ENCODE assay signal across 27 mouse cellular contexts in genomic region chr8:124700271-124700670, GRCm38 (mm10). TPM values are rescaled to one million over a fixed set of nuclear protein-coding genes. Genes with fewer than 3 reads are reported as not detected.
DNase-seq lines count a peak whose midpoint lies in the region; ATAC-seq and TF ChIP-seq lines count a peak whose summit lies in the region.
"Had no signal": no experiment of that assay in that cellular context is flagged by ENCODE, and none has a peak within 500 bp of the region (broad histone marks: within the 10 kb centered on the region; RNA-seq: fewer than 3 reads in every experiment).

No protein-coding gene starts in this region.

- H3K27me3 ChIP-seq in heart, postnatal 0 days (ENCODE audit: control insufficient read depth, insufficient read depth, low read length): no peaks in the 10 kb centered on the region
- H3K27me3 ChIP-seq in small intestine, adult 2 months (ENCODE audit: control insufficient read depth, insufficient read depth, low read length): no peaks in the 10 kb centered on the region
- H3K27me3 ChIP-seq: hindbrain, embryonic 13.5 days; kidney, embryonic 15.5 days; limb, embryonic 13.5 days; liver, embryonic 12.5 days; megakaryocyte, embryonic 14.5 days; midbrain, embryonic 12.5 days; neural tube, embryonic 13.5 days had no signal

- TF ChIP-seq POLR2A in small intestine, adult 2 months (IDR thresholded peaks at IDR 0.05; ENCODE audit: low read depth, low read length): no peak

- TF ChIP-seq EP300 in heart, postnatal 0 days (IDR thresholded peaks at IDR 0.05; ENCODE audit: low read depth): no peak

- H3K4me2 ChIP-seq in heart, postnatal 0 days (ENCODE audit: low read depth, low read length): no peak overlapping the region
- H3K4me2 ChIP-seq: hindbrain, embryonic 13.5 days; kidney, embryonic 15.5 days; limb, embryonic 13.5 days; liver, embryonic 12.5 days; midbrain, embryonic 12.5 days; neural tube, embryonic 13.5 days had no signal

- no peaks in the 10 kb centered on the region for H3K9me3 ChIP-seq in heart, postnatal 0 days (replicated peaks; ENCODE audit: control insufficient read depth, low read length)
- H3K9me3 ChIP-seq: hindbrain, embryonic 13.5 days; kidney, embryonic 15.5 days; limb, embryonic 13.5 days; liver, embryonic 12.5 days; megakaryocyte, embryonic 14.5 days; midbrain, embryonic 12.5 days; neural tube, embryonic 13.5 days had no signal

- intact Hi-C loops in left cerebral cortex, adult 2 months (cut with DNase I): no loop called here

- H3K4me1 ChIP-seq in heart, postnatal 0 days (ENCODE audit: control insufficient read depth, insufficient read depth): no peaks in the 10 kb centered on the region
- peaks cover 6% of the 10 kb centered on the region; the same call in 1 of the 2 replicates for H3K4me1 ChIP-seq in small intestine, adult 2 months (ENCODE audit: control insufficient read depth, insufficient read depth, insufficient read length, low read length)
- H3K4me1 ChIP-seq: hindbrain, embryonic 13.5 days; kidney, embryonic 15.5 days; limb, embryonic 13.5 days; liver, embryonic 12.5 days; midbrain, embryonic 12.5 days; neural tube, embryonic 13.5 days had no signal

- 85% methylated on average over 5 of the region's 5 CpGs for WGBS in heart, postnatal 0 days
- 88% methylated on average over 5 of the region's 5 CpGs for WGBS in small intestine, adult 2 months

- DNase-seq in heart, postnatal 0 days (ENCODE audit: low spot score): no peak
- DNase-seq in heart, adult 18-20 months: no peak
- DNase-seq in CD4-positive helper T cell, adult 2 months (ENCODE audit: low read depth, low spot score): peak; percentile 34
- peak; percentile 37 for DNase-seq in brain, adult 2 months (ENCODE audit: low read depth, low spot score)
- DNase-seq in embryo, embryonic 9.5 days (ENCODE audit: extremely low spot score): no peak
- DNase-seq in left cerebral cortex, adult 2 months (ENCODE audit: extremely low spot score in 1 of 2, low spot score in 2 of 2): no peak
- no peak for DNase-seq in cerebellum, adult 11 months
- DNase-seq: adrenal gland, adult 8-10 months; cerebellum, adult 11-12 months; cerebellum, adult 9-11 months; forebrain, postnatal 0 days; kidney, adult 11 months; kidney, postnatal 25 days; lung, adult 18-20 months; retina, postnatal 1 day; right cerebral cortex, postnatal 14 days had no signal

- ATAC-seq in heart, postnatal 0 days (ENCODE audit: insufficient read depth, low read depth): no peak
- ATAC-seq: forebrain, postnatal 0 days; liver, embryonic 12.5 days had no signal

- H3K36me3 ChIP-seq in heart, postnatal 0 days (replicated peaks; ENCODE audit: control insufficient read depth, insufficient read depth, low read length): peaks cover 30% of the 10 kb centered on the region
- peaks cover 13% of the 10 kb centered on the region for H3K36me3 ChIP-seq in small intestine, adult 2 months (ENCODE audit: control insufficient read depth, insufficient read depth, low read length)

- H3K27ac ChIP-seq in heart, postnatal 0 days (ENCODE audit: low read depth): peak overlapping the region; percentile 23; the same call in 1 of the 2 replicates
- peak overlapping the region; percentile 52 for H3K27ac ChIP-seq in small intestine, adult 2 months (ENCODE audit: insufficient read depth, low read depth, low read length)
- H3K27ac ChIP-seq in left cerebral cortex, adult 2 months: no peak overlapping the region
- H3K27ac ChIP-seq: hindbrain, embryonic 13.5 days; kidney, embryonic 15.5 days; limb, embryonic 13.5 days; liver, embryonic 12.5 days; midbrain, embryonic 12.5 days; neural tube, embryonic 13.5 days had no signal

- TF ChIP-seq CTCF in heart, postnatal 0 days (IDR thresholded peaks at IDR 0.05; ENCODE audit: low read depth): no peak
- TF ChIP-seq CTCF in small intestine, adult 2 months (IDR thresholded peaks at IDR 0.05; ENCODE audit: extremely low read depth, insufficient read length, insufficient replicate concordance, low read depth, low read length): no peak
- no peak for TF ChIP-seq CTCF in left cerebral cortex, adult 2 months (IDR thresholded peaks at IDR 0.05)

- no peak overlapping the region for H3K9ac ChIP-seq in heart, postnatal 0 days (replicated peaks; ENCODE audit: low read depth, low read length)
- H3K9ac ChIP-seq: forebrain, postnatal 0 days; hindbrain, embryonic 13.5 days; kidney, embryonic 15.5 days; limb, embryonic 13.5 days; liver, embryonic 12.5 days; midbrain, embryonic 12.5 days; neural tube, embryonic 13.5 days had no signal

- H3K4me3 ChIP-seq in heart, postnatal 0 days (ENCODE audit: low read depth, low read length): no peak overlapping the region
- H3K4me3 ChIP-seq in small intestine, adult 2 months (ENCODE audit: low read depth, low read length): no peak overlapping the region
- H3K4me3 ChIP-seq in left cerebral cortex, adult 2 months: no peak overlapping the region
- H3K4me3 ChIP-seq: erythroblast, embryonic 14.5 days; hindbrain, embryonic 13.5 days; kidney, embryonic 15.5 days; limb, embryonic 13.5 days; liver, embryonic 12.5 days; midbrain, embryonic 12.5 days; myocyte; neural tube, embryonic 13.5 days had no signal

RNA-seq across cellular contexts. Expression of gene Ttc13, which starts 21.5 kb away (rescaled TPM):
- total RNA-seq in heart, postnatal 0 days (2014; rRNA removed; ENCODE audit: low replicate concordance): 15.3 and 18.7 TPM in 2 replicates
- polyA plus RNA-seq in heart, postnatal 0 days (2015; fragmentation: Nextera tagmentation; extraction: Ambion mirVana): 13.7 and 15.7 TPM in 2 replicates
- total RNA-seq in heart, adult 18-20 months (2021): 10 to 100 TPM; 14.7 to 15.0 TPM
- 8.1 and 11.4 TPM in 2 replicates for polyA plus RNA-seq in small intestine, adult 2 months (2012; rRNA removed)
- 10 to 100 TPM; 41.4 to 42.6 TPM for total RNA-seq in left cerebral cortex, adult 2 months (2021)

RNA-seq across cellular contexts. Expression of gene Arv1, which starts 21.7 kb away (rescaled TPM):
- 10.5 and 10.7 TPM in 2 replicates for total RNA-seq in heart, postnatal 0 days (2014; rRNA removed; ENCODE audit: low replicate concordance)
- 8.9 and 11.0 TPM in 2 replicates for polyA plus RNA-seq in heart, postnatal 0 days (2015; fragmentation: Nextera tagmentation; extraction: Ambion mirVana)
- total RNA-seq in heart, adult 18-20 months (2021): 1 to 10 TPM; 3.6 to 4.0 TPM
- 6.5 and 7.0 TPM in 2 replicates for polyA plus RNA-seq in small intestine, adult 2 months (2012; rRNA removed)
- 10 to 100 TPM; 13.0 to 13.9 TPM for total RNA-seq in left cerebral cortex, adult 2 months (2021)

RNA-seq across cellular contexts. Expression of gene 2310022B05Rik, which starts 37.1 kb away (rescaled TPM):
- total RNA-seq in heart, postnatal 0 days (2014; rRNA removed; ENCODE audit: low replicate concordance): 144 and 164 TPM in 2 replicates
- polyA plus RNA-seq in heart, postnatal 0 days (2015; fragmentation: Nextera tagmentation; extraction: Ambion mirVana): 29.8 and 30.7 TPM in 2 replicates
- total RNA-seq in heart, adult 18-20 months (2021): 10 to 100 TPM; 50.8 to 70.0 TPM
- 11.7 and 35.0 TPM in 2 replicates for polyA plus RNA-seq in small intestine, adult 2 months (2012; rRNA removed)
- 10 to 100 TPM; 56.2 to 59.4 TPM for total RNA-seq in left cerebral cortex, adult 2 months (2021)

RNA-seq across cellular contexts. Expression of gene Fam89a, which starts 51.4 kb away (rescaled TPM):
- not detected in 2 replicates for total RNA-seq in heart, postnatal 0 days (2014; rRNA removed; ENCODE audit: low replicate concordance)
- polyA plus RNA-seq in heart, postnatal 0 days (2015; fragmentation: Nextera tagmentation; extraction: Ambion mirVana): 0.89 and 1.1 TPM in 2 replicates
- total RNA-seq in heart, adult 18-20 months (2021): 1 to 10 TPM; 1.3 to 1.7 TPM
- 1.4 and 1.7 TPM in 2 replicates for polyA plus RNA-seq in small intestine, adult 2 months (2012; rRNA removed)
- total RNA-seq in left cerebral cortex, adult 2 months (2021): under 1 TPM; 0.77 to 0.87 TPM
- total RNA-seq: common myeloid progenitor, adult 5-6 weeks had no signal
- polyA plus RNA-seq: erythroblast, embryonic 14.5 days had no signal

Comparison
In these comparisons a context has a peak if more than half of its experiments do, and no peak if none do; other contexts are left out.
1. DNase-seq: peak in CD4-positive helper T cell, adult 2 months (single experiment) and brain, adult 2 months (single experiment); none in heart, postnatal 0 days (single experiment), heart, adult 18-20 months (0 of 2), embryo, embryonic 9.5 days (single experiment), left cerebral cortex, adult 2 months (0 of 2) and cerebellum, adult 11 months (single experiment).